Mouse (Mus musculus): ENCODE data around the gene Dclk3. TPM values are rescaled to one million over a fixed set of nuclear protein-coding genes. Genes with fewer than 3 reads are reported as not detected.

The Dclk3 gene
- polyA plus RNA-seq (2015; fragmentation: Nextera tagmentation; extraction: Ambion mirVana), result 5.9 and 6.8 TPM in 2 replicates

DNA sequence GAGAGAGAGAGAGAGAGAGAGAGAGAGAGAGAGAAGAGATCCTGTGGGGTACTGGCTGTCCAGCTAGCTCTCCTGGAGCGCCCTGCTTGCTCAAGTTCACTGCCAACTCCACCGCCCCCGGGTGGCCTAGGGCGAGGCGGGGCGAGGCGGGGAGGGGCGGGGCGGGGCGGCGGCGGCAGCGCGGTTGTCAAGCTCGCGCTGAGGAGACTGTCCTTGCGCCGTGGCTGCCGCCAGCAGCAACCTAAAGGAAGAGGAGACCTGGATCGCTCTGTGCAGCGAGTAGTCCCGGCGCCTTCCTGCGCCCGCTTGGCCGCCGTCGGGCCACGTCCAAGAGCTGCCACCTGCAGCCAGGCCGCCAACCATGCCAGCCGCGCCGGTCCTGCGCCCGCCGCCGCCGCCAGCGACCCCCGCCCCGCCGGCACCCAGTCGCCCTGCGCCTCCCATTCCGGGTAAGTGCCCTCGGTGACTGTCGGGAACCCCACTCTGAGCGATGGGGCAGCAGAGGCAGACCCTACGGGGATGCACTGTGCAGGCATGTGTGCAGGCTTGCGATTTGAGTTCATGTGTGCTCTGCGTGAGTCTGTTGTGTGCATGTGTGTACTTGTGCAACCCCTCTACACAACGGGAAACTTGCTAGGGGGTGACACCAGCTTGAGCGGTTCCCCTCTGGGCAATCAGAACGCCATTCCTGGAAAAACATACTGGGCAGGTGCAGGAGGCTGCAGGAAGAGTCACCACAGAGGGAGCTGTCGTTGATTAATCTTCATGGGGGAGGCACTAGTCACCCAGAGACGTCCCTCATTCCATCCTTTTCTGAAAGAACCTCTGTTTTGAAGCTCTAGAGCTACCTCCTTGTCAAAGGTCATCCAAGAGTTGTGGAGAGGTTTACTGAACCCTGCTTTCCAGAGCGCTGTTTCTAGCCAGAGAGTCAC, at the start of gene Dclk3:
Gene Dclk3, plus strand, starts transcription at position 178 of the 932 bp plus-strand sequence.
- no peaks in the 10 kb centered on the region for H3K36me3 ChIP-seq (replicated peaks)
- H3K4me3 ChIP-seq, result peak within 1 kb of the TSS; percentile 54
- peak within 1 kb of the TSS; percentile 70 for H3K4me2 ChIP-seq
- H3K27me3 ChIP-seq (replicated peaks), result 0 out of 2 replicates have a peak, but pooled peaks cover 18% of the 10 kb centered on the region
- peak; percentile 58; the same call in 1 of the 2 replicates for ATAC-seq (replicated peaks)
- H3K4me1 ChIP-seq, result peaks cover 5% of the 10 kb centered on the region; the same call in 1 of the 2 replicates
- H3K27ac ChIP-seq, result no peak within 1 kb of the TSS
- no peaks in the 10 kb centered on the region for H3K9me3 ChIP-seq
- peak within 1 kb of the TSS; percentile 57 for H3K9ac ChIP-seq
- 4% methylated on average over 41 of the region's 57 CpGs for WGBS

DNA sequence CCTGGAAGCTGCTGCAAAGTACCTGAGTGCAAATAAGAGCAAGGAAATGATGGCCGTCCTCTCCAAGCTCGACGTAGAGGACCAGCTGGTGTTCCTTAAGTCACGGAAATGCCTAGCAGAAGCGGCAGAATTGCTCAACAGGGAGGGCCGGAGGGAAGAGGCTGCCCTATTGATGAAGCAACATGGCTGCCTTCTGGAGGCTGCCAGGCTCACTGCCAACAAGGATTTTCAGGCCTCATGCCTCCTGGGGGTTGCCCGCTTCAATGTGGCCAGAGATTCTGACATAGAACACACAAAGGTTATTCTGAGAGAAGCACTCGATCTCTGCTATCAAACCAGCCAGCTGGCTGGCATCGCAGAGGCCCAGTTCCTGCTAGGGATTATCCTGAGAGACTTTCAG, 48.9 kb upstream of the Dclk3 start:
- H3K27ac ChIP-seq, result no peak overlapping the region
- no peaks in the 10 kb centered on the region for H3K27me3 ChIP-seq (replicated peaks)
- 77% methylated on average over 9 of the region's 9 CpGs for WGBS
- no peak overlapping the region for H3K4me3 ChIP-seq
- H3K4me2 ChIP-seq, result no peak overlapping the region
- H3K9me3 ChIP-seq, result no peaks in the 10 kb centered on the region
- ATAC-seq (replicated peaks), result no peak
- no peak overlapping the region for H3K9ac ChIP-seq
- 0 out of 2 replicates have a peak, but pooled peaks cover 3% of the 10 kb centered on the region for H3K36me3 ChIP-seq (replicated peaks)
- no peaks in the 10 kb centered on the region for H3K4me1 ChIP-seq

DNA sequence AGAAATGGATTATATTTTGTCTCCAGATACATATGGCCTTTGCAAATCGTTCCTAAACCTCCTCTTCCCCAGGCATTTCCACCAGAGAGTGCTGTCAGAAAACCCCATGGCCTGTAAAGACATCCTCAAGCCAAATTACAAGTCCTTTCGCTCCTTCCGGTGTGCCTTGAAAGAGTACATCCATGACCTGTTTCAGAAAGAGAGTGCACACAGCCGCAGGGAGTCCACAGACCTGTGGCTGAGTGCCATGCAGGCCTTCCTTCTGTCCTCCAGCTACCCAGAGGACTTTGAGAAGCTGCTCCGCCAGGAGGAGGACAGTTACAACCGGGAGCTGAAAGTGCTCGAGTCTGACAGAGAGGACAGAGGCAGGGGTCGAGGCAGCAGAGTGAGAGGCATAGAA, 47.8 kb upstream of the Dclk3 start:
- no peaks in the 10 kb centered on the region for H3K27me3 ChIP-seq (replicated peaks)
- H3K27ac ChIP-seq, result no peak overlapping the region
- no peaks in the 10 kb centered on the region for H3K4me1 ChIP-seq
- H3K9me3 ChIP-seq, result no peaks in the 10 kb centered on the region
- H3K4me2 ChIP-seq, result no peak overlapping the region
- H3K9ac ChIP-seq, result no peak overlapping the region
- 91% methylated on average over 8 of the region's 8 CpGs for WGBS
- H3K36me3 ChIP-seq (replicated peaks), result 0 out of 2 replicates have a peak, but pooled peaks cover 3% of the 10 kb centered on the region
- no peak overlapping the region for H3K4me3 ChIP-seq
- no peak for ATAC-seq (replicated peaks)

DNA sequence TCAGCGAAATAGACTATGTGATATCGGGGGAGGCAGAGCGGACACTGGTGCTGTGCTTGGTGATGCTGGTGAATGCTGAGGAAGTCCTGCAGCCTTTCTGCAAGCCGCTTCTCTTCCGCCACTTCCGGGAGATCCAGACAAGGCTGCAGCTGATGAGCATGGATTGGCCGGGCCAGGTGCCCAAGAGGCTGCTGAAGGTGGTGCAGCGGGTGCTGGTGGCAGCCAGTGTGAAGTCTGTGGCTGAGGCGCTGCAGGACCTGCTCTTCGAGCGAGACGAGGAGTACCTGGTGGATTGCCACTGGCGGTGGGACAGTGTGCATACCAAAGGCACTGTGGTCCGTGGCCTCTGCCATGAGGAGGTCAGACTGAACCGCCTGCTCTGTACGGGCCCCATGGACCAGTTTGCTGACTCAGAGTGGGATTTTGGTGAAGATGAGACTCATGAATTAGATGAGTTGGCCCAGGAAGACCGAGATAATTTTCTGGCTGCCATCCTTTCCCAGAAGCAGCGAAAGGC, 46.9 kb upstream of the Dclk3 start:
- no peaks in the 10 kb centered on the region for H3K9me3 ChIP-seq
- no peak overlapping the region for H3K27ac ChIP-seq
- no peak overlapping the region for H3K4me2 ChIP-seq
- H3K4me1 ChIP-seq, result no peaks in the 10 kb centered on the region
- no peak overlapping the region for H3K9ac ChIP-seq
- H3K4me3 ChIP-seq, result no peak overlapping the region
- ATAC-seq (replicated peaks), result no peak
- WGBS, result 91% methylated on average over 18 of the region's 18 CpGs
- no peaks in the 10 kb centered on the region for H3K27me3 ChIP-seq (replicated peaks)
- 0 out of 2 replicates have a peak, but pooled peaks cover 3% of the 10 kb centered on the region for H3K36me3 ChIP-seq (replicated peaks)

DNA sequence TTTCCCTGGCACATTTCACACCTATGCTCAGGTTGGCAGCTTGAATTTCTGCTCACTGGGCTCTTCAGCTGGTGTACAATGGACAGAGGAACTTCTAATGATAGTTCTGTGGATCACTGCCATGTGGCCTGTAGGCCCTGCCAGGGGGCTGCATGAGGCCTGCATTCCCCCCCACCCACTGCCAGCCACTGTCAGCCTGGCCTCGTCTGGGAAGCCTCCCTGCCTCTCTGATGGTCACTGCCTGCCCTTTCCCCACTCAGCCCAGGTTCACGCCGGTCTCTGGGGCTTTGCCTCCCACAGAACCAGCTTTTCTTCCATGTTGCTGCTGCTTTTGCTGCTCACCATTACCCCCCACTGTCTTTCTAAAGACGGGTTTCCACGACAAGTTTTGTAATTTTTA, 43.6 kb upstream of the Dclk3 start:
- H3K4me2 ChIP-seq, result no peak overlapping the region
- H3K4me1 ChIP-seq, result no peaks in the 10 kb centered on the region
- H3K36me3 ChIP-seq (replicated peaks), result 0 out of 2 replicates have a peak, but pooled peaks cover 4% of the 10 kb centered on the region
- H3K27ac ChIP-seq, result no peak overlapping the region
- H3K9ac ChIP-seq, result no peak overlapping the region
- no peaks in the 10 kb centered on the region for H3K9me3 ChIP-seq
- H3K4me3 ChIP-seq, result no peak overlapping the region
- no peak for ATAC-seq (replicated peaks)
- no peaks in the 10 kb centered on the region for H3K27me3 ChIP-seq (replicated peaks)
- 57% methylated on average over 5 of the region's 5 CpGs for WGBS

DNA sequence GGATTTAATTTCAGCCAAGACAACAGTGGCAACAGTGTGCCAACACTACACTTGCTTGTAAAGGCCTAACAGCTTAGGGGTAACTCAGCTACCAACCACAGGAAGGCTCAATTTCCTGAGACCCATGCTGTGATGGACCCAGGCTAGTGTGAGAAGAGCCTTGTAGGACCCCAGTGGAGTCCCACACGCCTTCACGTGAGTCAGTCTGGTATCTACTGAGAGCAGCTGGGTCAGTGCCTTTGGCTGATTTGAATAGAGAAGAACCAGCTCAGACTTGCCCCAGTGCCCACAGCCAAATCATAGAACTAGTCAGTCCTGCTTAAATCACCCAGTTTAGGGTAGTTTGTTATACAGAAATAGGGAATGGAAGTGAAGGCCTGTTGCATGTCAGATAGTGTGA, 40.8 kb upstream of the Dclk3 start:
- 0 out of 2 replicates have a peak, but pooled peaks cover 3% of the 10 kb centered on the region for H3K36me3 ChIP-seq (replicated peaks)
- no peaks in the 10 kb centered on the region for H3K4me1 ChIP-seq
- no peak overlapping the region for H3K4me2 ChIP-seq
- WGBS, result 89% methylated on average over 2 of the region's 2 CpGs
- ATAC-seq (replicated peaks), result no peak
- no peak overlapping the region for H3K27ac ChIP-seq
- H3K4me3 ChIP-seq, result no peak overlapping the region
- H3K27me3 ChIP-seq (replicated peaks), result no peaks in the 10 kb centered on the region
- no peak overlapping the region for H3K9ac ChIP-seq
- H3K9me3 ChIP-seq, result no peaks in the 10 kb centered on the region

DNA sequence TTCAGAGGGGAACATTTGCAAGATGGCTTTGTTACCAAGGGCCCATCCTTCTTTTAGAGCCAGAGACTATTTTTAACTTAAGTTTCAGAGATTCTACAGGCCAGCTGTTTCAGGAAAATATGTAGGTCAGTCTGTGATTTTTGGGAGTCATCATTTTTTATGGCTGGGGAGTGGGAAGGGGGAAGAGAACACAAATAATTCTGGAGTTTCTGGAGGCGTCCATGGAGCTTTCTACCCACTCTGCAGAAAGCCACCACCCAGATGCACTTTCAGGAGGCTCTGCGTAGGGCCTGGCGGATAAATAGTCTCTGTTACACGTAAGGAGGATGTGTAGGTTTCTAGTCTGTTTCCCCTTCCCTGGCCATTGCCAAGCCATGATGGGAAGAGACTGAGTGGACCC, 38.8 kb upstream of the Dclk3 start:
- Histone ChIP-seq H3K4me2 (no peak overlapping the region), H3K27ac (no peak overlapping the region), H3K27me3 (replicated peaks) (no peaks in the 10 kb centered on the region), H3K4me3 (no peak overlapping the region), H3K9ac (no peak overlapping the region), H3K36me3 (replicated peaks) (0 out of 2 replicates have a peak, but pooled peaks cover 3% of the 10 kb centered on the region), H3K9me3 (no peaks in the 10 kb centered on the region), H3K4me1 (no peaks in the 10 kb centered on the region)
- no peak for ATAC-seq (replicated peaks)
- 91% methylated on average over 4 of the region's 4 CpGs for WGBS

DNA sequence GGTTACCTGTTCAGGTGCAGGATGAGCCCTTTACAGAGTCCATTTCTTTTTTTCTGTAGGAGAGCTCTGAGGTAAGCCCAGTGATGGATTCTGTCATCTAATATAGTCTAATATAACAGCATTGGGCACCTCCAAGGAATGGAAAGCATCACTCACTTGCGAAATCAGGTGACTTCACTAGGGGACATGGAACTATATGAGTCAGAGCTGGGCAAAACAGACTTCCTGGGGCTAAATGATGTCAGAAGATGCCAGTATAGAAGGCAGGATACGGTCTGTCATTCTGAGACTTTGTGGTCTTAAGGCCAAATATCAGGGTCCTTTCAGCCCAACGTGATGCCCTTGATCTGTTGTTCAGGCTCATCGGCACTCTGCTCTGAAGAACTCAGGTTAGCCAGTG, 35.7 kb upstream of the Dclk3 start:
- 92% methylated on average over 4 of the region's 4 CpGs for WGBS
- H3K9ac ChIP-seq, result no peak overlapping the region
- no peaks in the 10 kb centered on the region for H3K4me1 ChIP-seq
- no peaks in the 10 kb centered on the region for H3K9me3 ChIP-seq
- H3K27me3 ChIP-seq (replicated peaks), result no peaks in the 10 kb centered on the region
- H3K36me3 ChIP-seq (replicated peaks), result 0 out of 2 replicates have a peak, but pooled peaks cover 3% of the 10 kb centered on the region
- no peak overlapping the region for H3K4me3 ChIP-seq
- H3K27ac ChIP-seq, result no peak overlapping the region
- ATAC-seq (replicated peaks), result no peak
- H3K4me2 ChIP-seq, result no peak overlapping the region

DNA sequence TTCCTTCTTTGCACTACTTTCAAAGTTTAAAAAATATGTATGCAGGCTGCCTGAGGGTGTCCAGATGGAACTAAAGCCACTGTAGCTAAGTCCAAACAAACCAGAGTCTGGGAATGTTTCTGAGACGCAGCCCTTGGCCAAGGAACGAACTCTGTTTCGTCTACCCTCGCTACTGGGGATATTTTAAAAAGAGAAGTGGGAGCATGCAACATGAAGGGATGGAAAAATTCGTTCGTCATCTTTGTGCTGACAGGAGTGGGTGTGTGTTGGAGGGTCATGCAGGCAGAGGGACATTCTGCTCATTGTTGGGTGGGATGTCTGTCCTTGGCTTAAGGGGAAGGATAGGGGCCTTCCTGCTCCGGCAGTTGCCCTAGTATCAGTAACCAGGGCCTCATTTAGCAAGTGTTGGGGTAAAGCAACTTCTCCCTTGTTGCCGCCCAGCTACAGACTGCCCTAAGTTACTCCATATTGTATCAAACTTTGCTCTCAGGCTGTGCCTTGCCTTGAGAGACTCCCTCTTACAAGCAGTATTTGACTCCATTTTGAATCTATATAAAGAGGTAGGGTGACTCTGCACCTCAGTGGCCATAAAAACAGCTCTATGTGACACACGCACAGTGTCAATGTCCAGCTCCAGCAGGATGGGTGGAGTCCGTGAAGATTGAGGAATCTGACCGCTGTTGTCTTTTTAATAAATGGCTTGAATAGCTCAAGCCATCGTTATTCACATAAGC, 34.4 kb upstream of the Dclk3 start:
- WGBS, result 90% methylated on average over 12 of the region's 12 CpGs
- H3K27me3 ChIP-seq (replicated peaks), result no peaks in the 10 kb centered on the region
- H3K9ac ChIP-seq, result no peak overlapping the region
- no peak for ATAC-seq (replicated peaks)
- no peak overlapping the region for H3K4me3 ChIP-seq
- no peaks in the 10 kb centered on the region for H3K4me1 ChIP-seq
- H3K36me3 ChIP-seq (replicated peaks), result 0 out of 2 replicates have a peak, but pooled peaks cover 3% of the 10 kb centered on the region
- no peak overlapping the region for H3K27ac ChIP-seq
- no peak overlapping the region for H3K4me2 ChIP-seq
- H3K9me3 ChIP-seq, result no peaks in the 10 kb centered on the region

DNA sequence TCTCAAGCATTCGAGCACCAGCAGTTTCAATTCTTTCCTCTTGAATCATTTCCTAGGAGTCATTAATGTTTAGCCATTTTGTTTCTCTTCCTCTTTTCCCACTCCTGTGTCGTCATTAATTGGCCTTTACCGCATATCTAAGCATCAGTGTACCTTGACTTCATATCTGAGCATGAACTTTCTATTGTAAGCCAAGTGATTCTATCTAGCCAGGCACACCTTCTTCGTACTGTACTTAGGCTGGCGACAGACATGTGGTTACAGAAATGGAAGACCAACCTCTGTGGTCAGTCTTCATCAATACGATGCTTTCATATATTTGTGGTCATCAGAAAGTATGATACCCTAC, 33.8 kb upstream of the Dclk3 start:
- Histone ChIP-seq H3K9ac (no peak overlapping the region), H3K4me1 (no peaks in the 10 kb centered on the region), H3K36me3 (replicated peaks) (0 out of 2 replicates have a peak, but pooled peaks cover 3% of the 10 kb centered on the region), H3K4me3 (no peak overlapping the region), H3K27ac (no peak overlapping the region), H3K9me3 (no peaks in the 10 kb centered on the region), H3K27me3 (replicated peaks) (no peaks in the 10 kb centered on the region), H3K4me2 (no peak overlapping the region)
- no peak for ATAC-seq (replicated peaks)
- 89% methylated on average over 6 of the region's 6 CpGs for WGBS

DNA sequence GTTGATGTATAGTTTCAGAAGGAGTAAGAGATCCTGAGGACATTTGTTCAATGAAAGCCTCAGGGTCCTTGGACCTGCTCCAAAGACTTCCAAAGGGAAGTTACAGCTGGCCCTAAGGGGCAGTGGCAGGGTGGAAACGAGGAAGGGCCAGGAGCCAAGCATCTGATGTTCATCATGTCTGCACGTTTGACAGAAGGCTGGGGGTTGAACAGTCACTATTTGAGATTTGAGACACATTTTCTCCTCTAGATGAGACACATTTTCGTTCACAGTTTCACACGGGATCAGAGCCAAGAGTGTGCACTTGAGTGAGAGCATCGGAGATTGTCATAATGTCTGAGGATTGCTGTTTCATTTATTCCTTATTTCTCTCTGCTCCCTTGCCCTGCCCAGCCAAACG, 30.9 kb upstream of the Dclk3 start:
- H3K9ac ChIP-seq, result no peak overlapping the region
- no peak overlapping the region for H3K4me2 ChIP-seq
- H3K4me3 ChIP-seq, result no peak overlapping the region
- no peaks in the 10 kb centered on the region for H3K36me3 ChIP-seq (replicated peaks)
- H3K9me3 ChIP-seq, result no peaks in the 10 kb centered on the region
- no peak overlapping the region for H3K27ac ChIP-seq
- H3K4me1 ChIP-seq, result peaks cover 16% of the 10 kb centered on the region
- no peak for ATAC-seq (replicated peaks)
- no peaks in the 10 kb centered on the region for H3K27me3 ChIP-seq (replicated peaks)
- 82% methylated on average over 6 of the region's 6 CpGs for WGBS

DNA sequence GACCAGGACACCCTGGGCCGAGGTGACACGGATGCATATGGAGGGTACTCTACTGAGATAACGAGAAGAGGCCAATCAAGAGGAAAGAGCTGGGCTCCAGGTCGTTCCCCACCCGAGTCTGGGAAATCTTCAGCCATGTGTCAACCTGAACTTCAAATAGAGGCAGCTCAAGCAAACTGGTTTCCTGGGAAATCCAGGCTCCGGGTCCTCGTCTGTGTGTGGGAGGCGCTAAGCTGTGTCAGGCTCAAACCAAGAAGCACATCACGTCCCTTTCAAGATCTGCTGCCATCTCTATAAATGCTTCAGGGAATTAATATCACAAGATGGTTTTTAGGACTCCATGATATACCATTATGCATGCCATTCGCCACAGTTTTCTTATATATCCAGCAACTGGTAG, 30.5 kb upstream of the Dclk3 start:
- H3K27me3 ChIP-seq (replicated peaks), result no peaks in the 10 kb centered on the region
- peaks cover 20% of the 10 kb centered on the region for H3K4me1 ChIP-seq
- H3K27ac ChIP-seq, result no peak overlapping the region
- no peak overlapping the region for H3K9ac ChIP-seq
- no peak overlapping the region for H3K4me2 ChIP-seq
- no peaks in the 10 kb centered on the region for H3K9me3 ChIP-seq
- no peaks in the 10 kb centered on the region for H3K36me3 ChIP-seq (replicated peaks)
- WGBS, result 87% methylated on average over 10 of the region's 10 CpGs
- no peak overlapping the region for H3K4me3 ChIP-seq
- no peak for ATAC-seq (replicated peaks)

All from midbrain, embryonic 15.5 days (tissue).